Mouse (Mus musculus) lung, postnatal 0 days (tissue): ENCODE measurements at regions not wholly inside any gene's neighbourhood (a gene's known extent, or its start where the extent isn't known, plus 50 kb on each side); places are given as distances from the start of the nearest gene placed in this dataset.

Experiments used
- CTCF ChIP-seq: IDR thresholded peaks from 2 replicates; pipeline ENCODE4 v1.5.1; 2016; ENCODE audit warnings: antibody characterized with exemption, mild to moderate bottlenecking
- EP300 ChIP-seq: IDR thresholded peaks from 2 replicates; pipeline ENCODE4 v1.6.1; 2016; ENCODE audit warnings: antibody characterized with exemption, mild to moderate bottlenecking, control low read depth

DNA sequence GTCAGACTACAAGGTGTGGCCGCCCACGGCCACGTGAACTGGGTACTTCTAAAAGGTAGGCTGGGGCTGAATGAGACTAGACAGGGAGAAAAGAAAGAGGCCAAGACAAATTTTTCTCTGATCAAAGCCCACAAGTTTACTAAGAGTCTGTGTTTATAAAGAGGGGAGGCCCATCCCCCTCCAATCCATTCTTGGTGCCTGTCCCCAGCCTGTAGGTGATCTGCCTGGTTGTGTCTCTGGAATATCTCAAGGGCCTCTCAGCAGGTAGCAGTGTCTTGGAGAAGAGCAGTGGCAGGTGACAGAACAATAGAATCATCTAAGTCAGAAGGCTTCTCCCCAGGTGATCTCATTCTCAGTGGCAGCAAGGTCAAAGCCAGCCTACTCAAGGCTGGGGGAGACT, 743.3 kb downstream of the Adam6a start:
- TF ChIP-seq CTCF (no peak), EP300 (no peak)
